Mouse (Mus musculus): Measurements from ENCODE around the gene Anks1b.

The Anks1b gene

DNA sequence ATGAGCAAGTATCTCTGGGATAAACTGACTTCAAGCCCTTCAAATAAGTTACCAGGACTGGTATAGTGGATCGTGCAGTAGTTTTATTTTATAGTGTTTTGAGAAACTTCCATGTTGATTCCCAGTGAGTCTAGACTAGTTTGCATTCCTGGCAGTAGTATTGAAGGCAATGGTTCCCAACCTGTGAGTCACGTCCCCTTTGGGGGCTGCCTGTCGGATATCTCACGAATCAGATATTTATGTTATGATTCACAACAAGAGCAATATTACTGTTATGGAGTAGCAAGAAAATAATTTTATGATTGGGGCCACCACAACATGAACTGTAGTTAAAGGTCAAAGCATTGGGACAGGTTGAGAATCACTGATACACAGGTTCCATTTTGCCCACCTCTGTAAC is 884.5 kb downstream of the Anks1b start:
- no peak for DNase-seq

DNA sequence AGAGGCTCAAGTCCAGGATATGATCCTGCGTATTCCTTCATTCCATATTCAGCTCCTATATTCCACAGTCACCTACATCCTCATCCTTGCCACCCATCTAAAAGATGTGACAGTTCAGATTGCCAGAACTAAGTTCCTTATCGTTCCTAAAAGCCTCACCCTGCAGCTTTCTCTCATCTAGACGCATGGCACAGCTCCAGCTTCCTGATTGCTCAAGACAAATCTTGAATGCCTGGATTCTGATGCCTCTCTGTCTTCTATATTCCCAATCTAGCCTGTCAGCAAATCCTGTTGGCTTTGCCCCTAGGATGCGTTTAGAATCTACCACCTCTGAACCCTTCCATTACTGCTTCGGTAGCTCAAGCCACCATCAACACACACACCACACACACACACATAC is 886.6 kb downstream of the Anks1b start:
- no peak for DNase-seq

DNA sequence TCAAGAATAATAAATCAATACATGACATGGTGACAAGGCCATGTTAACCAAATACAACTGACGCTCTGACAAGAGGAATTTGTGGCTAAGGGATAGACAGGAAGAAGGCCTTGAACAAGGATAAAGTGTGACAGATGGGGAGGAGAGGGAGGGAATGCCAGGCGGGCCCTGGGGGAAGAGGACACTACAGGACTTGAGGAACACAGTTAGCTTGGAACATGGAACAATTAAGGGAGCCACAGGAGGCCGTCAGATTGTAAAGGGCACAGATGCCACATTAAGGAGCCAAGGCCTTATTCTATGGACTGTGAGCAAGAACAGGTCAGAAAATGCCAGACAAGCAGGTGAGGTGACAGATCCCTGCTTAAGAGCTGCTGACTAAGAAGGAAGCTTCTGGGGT is 893.0 kb downstream of the Anks1b start:
- no peak for DNase-seq

DNA sequence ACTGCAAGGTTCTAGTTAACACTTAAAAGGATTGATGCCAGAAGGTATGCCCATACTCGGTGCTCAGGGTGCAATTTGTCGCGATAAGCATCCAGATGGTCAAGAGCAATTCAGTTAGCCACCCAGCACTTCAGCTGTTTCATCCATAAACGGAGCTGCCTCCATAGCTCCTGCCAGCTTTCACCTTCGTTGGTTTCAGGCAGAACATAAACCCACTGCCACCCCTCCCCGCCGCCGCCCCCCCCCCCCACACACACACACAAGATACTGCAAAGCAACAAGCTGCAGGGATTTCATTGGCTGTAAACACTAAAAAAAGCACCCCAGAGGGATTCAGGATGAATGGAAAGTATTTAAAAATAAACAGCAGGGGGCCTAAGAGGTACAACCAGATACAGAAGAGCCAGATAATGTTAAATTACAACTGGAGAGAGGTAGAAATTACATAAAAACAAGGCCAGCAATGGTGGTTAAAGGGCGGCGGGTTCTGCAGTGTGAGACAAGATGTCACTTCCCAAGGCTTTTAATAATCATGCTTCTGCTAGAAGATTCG is 897.2 kb downstream of the Anks1b start:
- no peak for DNase-seq

DNA sequence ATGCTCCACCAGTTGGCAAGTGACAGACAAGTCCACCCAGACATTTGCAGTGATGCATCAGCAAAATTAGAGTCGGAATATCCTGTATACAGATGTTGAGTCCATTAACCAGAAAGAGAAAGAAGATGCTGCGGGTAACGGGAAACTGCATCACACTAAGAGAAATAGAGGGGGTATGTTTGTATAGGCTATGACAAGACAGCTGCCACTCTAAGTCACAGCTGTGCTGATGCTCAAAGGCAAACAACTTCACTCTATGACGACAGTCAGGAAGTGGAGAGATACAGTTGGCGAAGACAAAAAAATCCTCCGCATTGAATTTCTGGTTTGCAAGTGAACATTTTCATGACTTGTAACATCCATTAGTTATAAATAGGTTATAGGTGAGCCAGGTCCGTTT is 897.7 kb downstream of the Anks1b start:
- no peak for DNase-seq

DNA sequence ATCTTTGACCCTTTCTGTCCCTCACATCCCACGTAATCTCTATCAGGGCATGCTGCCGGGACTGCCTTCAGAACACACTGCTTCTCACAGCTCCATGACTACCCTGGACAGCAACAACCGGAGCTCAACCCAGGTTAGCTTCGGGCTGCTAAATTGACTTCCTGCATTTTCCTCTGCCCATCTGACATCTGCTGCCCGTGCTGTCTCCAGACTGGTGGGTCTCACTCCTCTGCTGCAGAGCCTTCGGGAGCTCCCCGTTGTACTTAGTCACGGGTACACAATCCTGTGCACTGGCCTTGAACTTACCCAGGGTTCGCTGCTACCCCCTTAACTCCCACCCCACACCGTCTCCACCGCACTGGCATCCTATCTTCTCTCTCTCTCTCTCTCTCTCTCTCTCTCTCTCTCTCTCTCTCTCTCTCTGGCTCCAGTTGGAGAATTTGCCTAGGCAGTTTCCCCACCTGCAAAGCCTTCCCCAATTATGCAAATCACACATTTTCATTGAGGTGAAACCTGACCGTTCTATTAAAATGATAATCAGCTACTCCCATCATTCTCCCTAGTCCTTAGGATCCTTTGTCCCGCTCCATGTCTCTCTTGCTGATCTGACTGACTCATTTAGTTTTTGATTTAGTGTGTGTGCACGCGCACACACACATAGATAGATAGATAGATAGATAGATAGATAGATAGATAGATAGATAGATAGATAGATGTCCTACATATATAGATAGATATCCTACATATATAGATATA is 898.3 kb downstream of the Anks1b start:
- DNase-seq = no peak

DNA sequence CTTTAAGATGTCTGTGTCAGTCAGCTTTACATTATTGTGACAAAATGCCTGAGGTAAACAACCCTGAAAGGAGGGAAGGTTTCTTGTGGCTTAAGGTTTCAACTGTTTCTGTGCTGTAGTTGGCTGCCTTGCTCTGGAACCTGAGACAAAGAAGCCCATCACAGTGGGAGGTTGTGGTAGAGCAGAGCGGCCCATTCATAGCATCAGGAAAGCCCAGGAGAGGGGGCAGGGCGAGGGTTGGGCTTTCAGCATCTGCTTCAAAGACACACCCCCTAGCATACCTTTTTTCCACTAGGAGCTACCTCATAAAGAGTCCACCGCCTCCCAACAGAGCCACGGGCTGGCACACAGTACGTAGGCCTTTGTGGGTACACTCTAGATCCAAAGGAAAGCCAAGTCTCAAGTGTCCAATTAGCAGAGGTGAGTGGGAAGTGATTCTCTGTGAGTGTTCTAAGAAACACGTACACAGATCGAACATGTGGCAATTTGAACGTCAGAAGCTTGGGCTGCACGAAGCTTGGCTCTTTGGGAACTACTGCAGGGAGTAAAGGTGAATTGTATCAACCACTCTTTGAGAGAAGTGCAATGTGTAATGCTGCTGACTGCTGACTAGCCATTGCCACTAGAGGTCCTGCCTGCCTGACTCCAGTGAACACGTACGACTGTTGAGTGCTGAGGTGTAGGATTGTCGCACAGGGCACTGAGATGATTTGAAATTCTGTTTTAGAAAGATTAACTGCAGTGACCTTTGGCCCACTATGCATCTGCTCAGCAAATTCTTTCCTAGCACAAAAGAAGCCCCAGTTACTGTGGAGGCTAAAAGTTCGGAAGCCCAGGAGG is 906.5 kb downstream of the Anks1b start:
- DNase-seq = no peak

DNA sequence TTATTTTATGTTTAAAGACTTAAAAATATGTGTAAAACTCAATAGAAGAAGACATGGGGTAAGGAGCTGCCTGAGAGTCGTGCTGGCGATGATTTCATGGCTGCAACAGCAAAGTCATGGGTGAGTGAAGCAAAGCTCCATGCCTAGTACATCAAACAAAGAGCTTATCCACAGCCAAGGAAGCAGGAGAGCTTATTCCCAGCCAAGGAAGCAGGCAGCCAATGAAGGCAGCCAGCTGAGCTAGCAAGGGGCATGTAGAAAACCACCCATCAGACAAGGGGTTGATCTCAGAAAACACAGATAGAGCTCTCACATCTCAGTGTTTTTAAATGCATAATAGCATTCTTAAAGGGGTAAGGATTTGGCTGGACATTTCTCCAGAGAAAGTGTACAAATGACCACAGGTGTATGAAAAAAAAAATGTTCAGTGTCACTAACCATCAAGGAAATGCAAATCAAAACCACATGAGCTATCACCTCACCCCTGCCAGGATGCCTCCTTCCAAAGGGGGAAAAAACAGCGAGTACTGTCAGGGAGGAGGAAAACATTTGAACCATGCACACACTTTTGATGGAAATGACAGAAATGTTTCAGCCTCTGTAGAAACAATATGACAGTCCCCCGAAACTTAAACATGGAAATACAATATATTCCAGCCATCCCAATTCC is 911.8 kb downstream of the Anks1b start:
- no peak for DNase-seq

DNA sequence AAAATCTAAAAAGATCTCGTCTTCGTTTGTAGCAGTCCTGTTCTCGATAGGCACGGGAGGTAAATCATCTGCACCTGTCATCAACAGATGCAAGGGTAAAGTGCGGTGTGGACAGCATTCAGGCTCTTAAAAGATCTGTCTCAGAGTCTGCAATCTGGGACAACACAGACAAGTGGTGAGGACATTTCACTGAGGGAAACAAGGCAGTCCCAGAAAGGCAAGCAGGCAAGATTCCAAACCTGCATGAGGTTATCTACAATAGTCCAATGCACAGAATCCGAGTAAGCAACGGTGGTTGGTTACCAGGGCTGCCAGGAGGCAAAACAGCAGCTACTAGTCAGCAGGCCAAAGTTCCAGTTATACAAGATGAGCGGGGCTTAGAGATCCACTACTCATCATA is 912.4 kb downstream of the Anks1b start:
- no peak for DNase-seq

DNA sequence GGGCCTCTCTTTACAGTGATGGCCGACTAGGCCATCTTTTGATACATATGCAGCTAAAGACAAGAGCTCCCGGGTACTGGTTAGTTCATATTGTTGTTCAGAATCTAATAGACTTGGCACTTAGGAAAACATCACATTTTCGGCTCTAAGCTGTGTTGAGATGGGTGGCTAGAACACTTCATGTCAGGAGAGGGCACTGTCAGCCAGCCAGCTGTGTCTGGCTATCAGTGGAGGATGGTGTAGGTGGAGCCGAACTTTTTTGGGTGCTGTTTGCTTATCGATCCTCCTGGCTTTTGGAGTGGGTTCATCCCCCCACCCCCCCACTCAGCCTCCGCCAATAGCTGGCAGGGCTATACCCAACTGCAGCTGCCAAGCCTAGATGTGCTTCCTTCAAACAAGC is 929.8 kb downstream of the Anks1b start:
- DNase-seq = no peak

DNA sequence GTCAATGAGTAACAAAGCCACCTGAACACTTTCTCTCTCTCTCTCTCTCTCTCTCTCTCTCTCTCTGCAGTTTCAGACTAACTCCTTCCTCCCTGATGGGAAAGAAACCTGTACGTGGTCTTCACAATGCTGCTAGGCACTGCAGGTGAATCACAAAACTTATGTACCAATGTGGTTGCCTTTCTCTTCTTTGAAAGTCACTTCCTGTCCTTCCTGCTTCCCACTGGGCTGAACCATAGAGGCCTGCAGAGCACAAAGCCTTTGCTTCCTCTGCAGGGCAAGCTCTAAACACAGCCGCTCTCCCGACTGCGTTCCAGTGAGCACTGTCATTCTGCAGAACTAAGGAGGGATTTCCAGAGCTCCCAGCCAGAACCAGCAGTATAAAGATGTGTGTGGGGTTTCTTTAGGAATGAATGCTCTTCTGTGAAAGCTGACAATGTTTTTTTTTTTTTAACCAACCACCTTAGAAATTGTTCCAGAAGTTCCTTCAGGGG is 931.3 kb downstream of the Anks1b start:
- no peak for DNase-seq

DNA sequence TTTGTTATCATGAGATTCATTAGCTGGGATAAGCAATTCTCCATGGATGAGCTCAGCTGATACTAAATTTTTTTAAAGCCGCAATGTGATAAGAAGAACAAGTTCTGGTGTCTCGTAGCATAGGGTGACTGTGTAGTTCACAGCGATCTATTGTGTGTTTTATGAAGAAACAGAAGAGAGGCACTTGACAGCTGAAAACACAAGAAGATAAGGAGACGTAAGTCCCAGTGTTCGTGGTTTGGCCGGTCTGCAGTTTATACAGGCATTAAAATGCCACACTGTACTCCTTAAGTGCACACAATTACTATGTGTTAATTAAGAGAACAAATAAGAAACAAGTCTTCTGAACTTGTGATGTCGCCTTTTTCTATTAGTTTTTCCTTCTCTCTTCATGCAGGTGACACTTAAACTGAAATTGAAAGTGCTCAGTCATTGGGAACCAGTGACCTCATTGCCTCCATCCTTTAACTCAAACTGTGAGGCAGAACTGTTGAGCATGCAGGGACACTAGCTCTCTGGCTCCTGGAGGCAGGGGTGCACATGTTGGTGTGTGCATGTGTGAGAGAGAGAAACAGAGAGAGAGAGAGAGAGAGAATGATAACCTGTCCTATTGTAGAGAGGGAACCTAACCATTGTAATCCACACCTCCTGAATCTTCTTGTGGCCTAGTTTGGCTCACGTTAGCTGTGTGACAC is 935.5 kb downstream of the Anks1b start:
- no peak for DNase-seq

DNA sequence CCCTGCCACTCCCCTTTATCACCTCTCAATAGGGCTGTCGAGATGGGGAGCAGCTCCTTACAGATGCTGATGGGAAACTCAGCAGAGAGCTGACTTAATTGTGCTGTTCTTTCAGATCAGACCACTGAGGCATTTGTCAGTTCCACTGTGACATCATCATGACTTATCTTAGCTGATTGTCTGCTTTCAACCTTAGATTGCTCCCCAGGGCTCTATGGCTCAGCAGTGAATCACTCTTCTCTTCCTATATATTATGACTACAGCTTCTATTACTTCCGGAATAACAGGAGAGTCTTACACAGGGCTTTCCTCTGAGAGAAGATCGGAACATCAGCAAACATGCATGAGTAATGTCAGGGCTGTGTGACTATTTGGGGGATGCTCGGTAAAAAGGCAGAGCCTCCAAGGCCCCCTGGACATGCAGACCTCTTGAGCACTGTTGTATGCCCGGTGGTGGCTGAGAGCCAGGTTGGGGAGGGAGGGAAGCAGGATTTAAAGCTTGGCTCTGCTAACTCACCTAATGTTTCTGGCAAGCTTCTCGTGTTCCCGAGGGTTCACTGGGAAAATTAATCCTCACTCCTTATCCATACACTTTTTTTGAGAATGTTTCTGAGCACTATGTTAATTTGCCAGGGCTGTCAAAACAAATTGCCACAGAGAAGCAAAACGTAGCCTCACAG is 936.7 kb downstream of the Anks1b start:
- no peak for DNase-seq

DNA sequence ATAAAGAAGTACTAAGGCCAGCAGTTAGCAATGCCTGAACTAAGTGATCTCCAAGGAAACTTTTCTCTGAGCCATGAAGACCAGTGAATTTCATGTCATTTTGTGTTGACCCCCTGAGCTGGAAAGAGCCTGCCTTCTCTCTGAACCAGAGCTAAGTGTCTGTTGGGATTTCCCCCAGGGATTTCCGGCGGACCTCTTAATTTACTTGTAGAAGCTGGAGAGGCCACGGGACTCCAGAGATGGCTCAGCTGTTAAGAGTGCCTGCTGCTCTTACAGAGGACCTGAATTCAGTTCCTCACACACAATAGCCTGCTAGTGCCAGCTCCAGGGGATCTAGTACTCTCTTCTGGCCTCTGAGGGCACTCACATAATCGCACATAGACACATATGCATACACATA is 938.1 kb downstream of the Anks1b start:
- DNase-seq = no peak

DNA sequence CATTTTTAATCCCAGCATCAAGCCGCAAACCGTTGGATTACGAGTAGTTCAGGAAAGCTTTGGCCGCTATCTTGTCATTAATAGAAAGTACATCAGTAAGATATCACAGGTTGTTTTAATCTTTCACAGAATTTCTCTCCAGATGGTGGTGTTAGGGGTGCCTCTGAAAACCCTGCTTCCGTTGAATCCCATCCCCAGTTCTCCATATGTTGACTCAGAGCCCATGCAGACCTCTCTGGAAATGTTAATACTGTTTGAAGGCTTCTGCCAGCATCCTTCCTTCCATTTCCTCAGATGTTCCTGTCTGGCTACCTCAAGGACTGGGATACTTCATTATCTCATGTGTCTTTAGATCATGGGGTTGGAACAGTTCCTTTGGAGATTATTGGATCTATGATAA is 940.0 kb downstream of the Anks1b start:
- DNase-seq = no peak

DNA sequence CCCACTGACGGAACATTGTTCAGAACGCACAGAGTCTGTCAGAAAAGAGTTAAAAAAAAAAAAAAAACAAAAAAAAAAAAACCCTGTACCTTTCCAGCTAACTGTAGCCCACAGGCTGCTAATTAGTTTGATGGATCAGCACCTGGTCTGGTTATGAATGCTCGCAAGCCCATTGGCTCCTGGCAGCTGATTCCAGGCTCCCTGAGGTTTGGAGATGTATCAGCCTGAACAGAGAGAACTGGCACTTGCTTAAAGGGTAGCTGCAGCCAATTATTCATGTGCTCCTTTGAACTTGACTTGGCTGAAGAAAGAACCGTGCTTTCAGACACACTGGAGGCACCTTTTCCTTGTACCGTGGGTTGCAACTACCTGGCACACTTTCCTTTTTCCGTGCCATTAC is 941.1 kb downstream of the Anks1b start:
- no peak for DNase-seq

DNA sequence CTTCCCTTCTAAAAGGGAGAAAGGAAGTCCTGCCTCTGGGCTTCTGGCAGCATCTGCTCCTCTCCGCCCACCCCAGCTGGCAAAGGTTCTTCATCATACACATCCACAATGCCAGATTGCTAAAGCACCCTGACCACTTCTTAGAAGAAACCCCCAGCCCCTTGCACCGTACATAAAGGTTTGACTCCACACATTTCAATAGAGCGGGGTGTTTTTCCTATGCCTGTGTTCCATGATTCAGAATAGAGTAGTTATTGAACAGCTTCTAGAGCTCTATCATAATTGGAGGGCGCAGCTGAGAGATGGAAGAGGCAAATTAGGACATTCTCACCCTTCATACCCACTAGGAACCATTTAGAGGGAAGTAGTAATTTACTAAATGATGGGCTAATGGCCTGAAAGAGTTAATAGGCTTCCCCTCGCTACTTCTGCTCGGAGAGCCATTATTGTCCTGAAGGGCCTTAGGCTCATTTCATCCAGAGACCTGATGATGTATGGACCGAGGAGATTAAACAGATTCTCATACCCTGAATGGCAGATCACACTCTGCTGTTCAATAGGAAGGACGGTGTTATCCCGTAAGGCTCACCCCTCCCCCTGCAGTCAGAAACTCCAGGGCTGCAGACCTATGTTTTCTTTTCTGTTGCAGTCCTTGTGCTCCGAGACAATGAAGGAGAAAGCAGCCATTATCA is 945.1 kb downstream of the Anks1b start:
- DNase-seq = no peak

DNA sequence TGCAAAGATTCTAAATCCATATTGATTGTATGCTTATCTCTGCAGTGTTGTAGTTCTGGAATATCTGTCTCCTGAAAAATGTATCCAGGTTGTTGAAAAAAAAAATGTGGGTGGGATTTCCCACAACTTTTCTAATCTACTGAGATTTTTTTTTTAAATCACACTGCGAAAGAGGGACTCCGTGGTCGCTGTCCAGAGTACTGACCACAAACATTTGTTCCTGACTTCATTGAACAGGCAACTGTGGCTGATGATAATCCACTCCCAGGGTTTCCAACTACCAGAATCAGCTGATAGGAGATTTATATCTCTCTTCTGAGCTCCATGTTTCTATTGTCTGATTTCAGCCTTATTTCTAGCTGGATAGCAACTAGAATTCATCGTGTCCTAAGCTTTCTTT is 950.1 kb downstream of the Anks1b start:
- DNase-seq = no peak

DNA sequence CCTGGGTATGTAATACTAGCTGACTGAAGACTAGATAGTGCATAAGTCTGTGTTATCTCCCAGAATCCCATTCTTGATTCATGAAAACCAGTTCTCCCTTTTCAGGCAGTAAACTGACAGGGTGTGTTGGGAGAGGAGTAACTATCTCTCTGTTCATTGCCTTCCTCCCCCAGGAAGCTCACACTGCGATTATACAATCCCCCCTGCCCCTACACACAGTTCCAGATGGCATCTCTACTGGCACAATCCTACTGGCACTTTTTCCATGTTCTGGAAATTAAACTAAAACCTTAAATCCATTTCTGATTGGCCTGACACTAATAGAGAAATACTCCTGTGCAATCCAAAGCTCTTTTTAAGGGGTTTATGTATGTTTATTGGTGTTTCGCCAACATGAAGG is 951.4 kb downstream of the Anks1b start:
- no peak for DNase-seq

DNA sequence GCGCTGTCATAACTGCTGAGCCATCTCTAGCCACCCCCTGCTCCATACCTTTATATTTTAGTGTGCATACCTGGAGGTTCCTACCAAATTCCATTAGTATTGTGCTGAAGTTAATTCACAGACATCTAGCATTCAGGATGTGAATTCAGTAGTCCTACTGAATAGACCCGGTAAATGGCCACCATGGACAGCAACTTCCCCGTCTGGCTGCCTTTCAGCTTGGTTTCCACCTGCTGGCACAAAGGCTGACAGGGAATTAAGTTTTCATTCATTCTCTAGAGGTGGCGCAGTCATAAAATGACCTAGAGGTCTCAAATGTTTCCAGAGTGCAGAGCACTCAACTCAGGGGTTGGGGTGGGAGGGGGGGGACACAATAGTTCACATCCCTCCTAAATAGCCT is 953.6 kb downstream of the Anks1b start:
- no peak for DNase-seq

DNA sequence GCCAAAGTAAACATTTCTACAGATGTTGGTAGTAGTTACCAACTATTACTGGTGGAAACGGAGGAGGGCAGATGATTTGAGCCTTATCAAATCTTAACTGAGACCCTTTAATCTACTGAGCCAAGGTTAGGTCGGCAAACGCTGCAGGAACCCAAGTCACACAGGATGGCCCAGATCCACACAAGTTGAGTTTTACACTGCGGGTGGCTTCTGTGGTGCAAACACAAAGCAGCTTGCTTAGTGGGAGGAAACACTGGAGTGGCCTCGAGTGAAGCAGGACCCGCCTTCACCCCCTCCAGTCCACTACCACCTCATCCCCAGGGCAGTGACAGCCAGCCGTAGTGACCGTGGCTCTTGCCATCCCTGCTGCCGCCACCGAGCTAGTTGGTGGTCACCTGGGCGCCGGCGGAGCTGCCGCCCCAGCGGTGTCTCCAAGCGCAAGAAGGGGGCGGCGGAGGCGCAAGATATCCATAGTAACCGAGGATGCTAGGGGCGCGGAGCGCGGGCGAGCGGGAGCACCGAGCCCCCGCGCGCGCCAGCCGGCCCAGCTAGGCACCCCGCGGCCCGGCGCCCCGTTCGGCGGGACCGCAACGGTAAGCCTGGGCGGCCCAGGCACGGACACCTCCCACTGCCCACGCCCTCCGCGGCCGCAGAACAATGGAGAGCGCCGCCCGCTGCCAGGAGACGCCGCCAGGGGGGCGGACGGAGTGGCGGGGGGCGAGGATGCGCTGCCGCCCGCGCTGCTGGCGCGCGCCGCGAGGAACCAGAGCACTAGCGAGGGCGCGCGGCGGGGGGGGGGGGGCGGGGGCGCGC is 955.5 kb downstream of the Anks1b start:
- DNase-seq = no peak

Measured in kidney, adult 11 months (tissue).